ENCODE assay signal across 8 mouse cellular contexts in genomic region chrX:151520127-151520457, GRCm38 (mm10). TPM values are rescaled to one million over a fixed set of nuclear protein-coding genes. Genes with fewer than 3 reads are reported as not detected.
DNase-seq lines count a peak whose midpoint lies in the region; ATAC-seq and TF ChIP-seq lines count a peak whose summit lies in the region.

No protein-coding gene starts in this region.

- peak overlapping the region; percentile 69; the same call in 1 of the 2 replicates for H3K9ac ChIP-seq in heart, embryonic 11.5 days (ENCODE audit: low read depth, low read length)
- H3K9ac ChIP-seq in forebrain, embryonic 14.5 days (ENCODE audit: low read length) = peak overlapping the region; percentile 55
- H3K9ac ChIP-seq in liver, embryonic 16.5 days (ENCODE audit: low read depth, low read length) = peak overlapping the region; percentile 63

- H3K36me3 ChIP-seq in heart, embryonic 11.5 days (ENCODE audit: control insufficient read depth, insufficient read depth, low read length) = no peaks in the 10 kb centered on the region
- peaks cover 5% of the 10 kb centered on the region; the same call in 1 of the 2 replicates for H3K36me3 ChIP-seq in E14TG2a.4 (ENCODE audit: insufficient read depth, low read length)
- H3K36me3 ChIP-seq in forebrain, embryonic 14.5 days (ENCODE audit: control insufficient read depth, insufficient read depth, low read length) = no peaks in the 10 kb centered on the region
- H3K36me3 ChIP-seq in liver, embryonic 16.5 days (ENCODE audit: control insufficient read depth, insufficient read depth) = no peaks in the 10 kb centered on the region; the same call in 1 of the 2 replicates

- H3K27ac ChIP-seq in heart, embryonic 11.5 days (ENCODE audit: low read depth, low read length) = peak overlapping the region; percentile 97
- H3K27ac ChIP-seq in forebrain, embryonic 14.5 days (ENCODE audit: low read depth, low read length) = peak overlapping the region; percentile 97
- peak overlapping the region; percentile 95 for H3K27ac ChIP-seq in liver, embryonic 16.5 days (ENCODE audit: low read length)

- TF ChIP-seq CTCF in E14TG2a.4 (conservative IDR thresholded peaks at IDR 0.05; ENCODE audit: low read length) = no peak

- DNase-seq in heart, postnatal 10 days = no peak
- DNase-seq in forebrain, embryonic 14.5 days (ENCODE audit: low spot score) = no peak
- DNase-seq in ovary, adult 18-20 months (ENCODE audit: low spot score) = no peak
- no peak for DNase-seq in T-cell, adult 2 months (ENCODE audit: low spot score)
- DNase-seq in frontal cortex, adult 2 months (ENCODE audit: extremely low spot score in 1 of 2, low spot score in 1 of 2) = no peak

- no peaks in the 10 kb centered on the region for H3K4me1 ChIP-seq in heart, embryonic 11.5 days (ENCODE audit: control insufficient read depth, insufficient read depth, low read length)
- H3K4me1 ChIP-seq in E14TG2a.4 (replicated peaks; ENCODE audit: low read depth, low read length) = 0 out of 2 replicates have a peak, but pooled peaks cover 10% of the 10 kb centered on the region
- H3K4me1 ChIP-seq in forebrain, embryonic 14.5 days (ENCODE audit: control insufficient read depth, insufficient read depth, low read length) = no peaks in the 10 kb centered on the region
- peaks cover 5% of the 10 kb centered on the region for H3K4me1 ChIP-seq in liver, embryonic 16.5 days (ENCODE audit: control insufficient read depth, low read depth, low read length)

- no peak for ATAC-seq in heart, embryonic 11.5 days (replicated peaks; ENCODE audit: insufficient number of reproducible peaks, low FRiP score, low TSS enrichment)
- ATAC-seq in forebrain, embryonic 14.5 days = no peak
- ATAC-seq in liver, embryonic 16.5 days (ENCODE audit: low read depth) = no peak

- H3K4me2 ChIP-seq in heart, embryonic 11.5 days = peak overlapping the region; percentile 54
- peak overlapping the region; percentile 37 for H3K4me2 ChIP-seq in forebrain, embryonic 14.5 days (ENCODE audit: low read length)
- peak overlapping the region; percentile 48 for H3K4me2 ChIP-seq in liver, embryonic 16.5 days (ENCODE audit: low read depth, low read length)

- no peaks in the 10 kb centered on the region for H3K27me3 ChIP-seq in heart, embryonic 11.5 days (ENCODE audit: control insufficient read depth, insufficient read depth, low read length)
- H3K27me3 ChIP-seq in E14TG2a.4 (ENCODE audit: insufficient read depth, low read length) = no peaks in the 10 kb centered on the region
- H3K27me3 ChIP-seq in forebrain, embryonic 14.5 days (replicated peaks; ENCODE audit: control insufficient read depth, insufficient read depth, low read length) = no peaks in the 10 kb centered on the region
- no peaks in the 10 kb centered on the region for H3K27me3 ChIP-seq in liver, embryonic 16.5 days (ENCODE audit: control insufficient read depth, insufficient read depth, low read depth, low read length)

- intact Hi-C loops in heart, postnatal 10 days (cut with DNase I) = loop anchor here (5.0 to 10.0 kb wide), 3 partner anchors 178 to 495 kb away; partner anchors contain the start of genes Fam120c, Huwe1, Ribc1 and Smc1a

- H3K4me3 ChIP-seq in heart, embryonic 11.5 days (ENCODE audit: low read depth, low read length) = peak overlapping the region; percentile 63
- peak overlapping the region; percentile 82 for H3K4me3 ChIP-seq in E14TG2a.4 (replicated peaks; ENCODE audit: low read length)
- H3K4me3 ChIP-seq in forebrain, embryonic 14.5 days (ENCODE audit: low read depth, low read length) = peak overlapping the region; percentile 49
- H3K4me3 ChIP-seq in liver, embryonic 16.5 days (ENCODE audit: low read depth, low read length) = peak overlapping the region; percentile 70

- 16% methylated on average over 17 of the region's 17 CpGs for WGBS in heart, embryonic 11.5 days (ENCODE audit: insufficient replicate concordance)
- WGBS in forebrain, embryonic 14.5 days = 41% methylated on average over 17 of the region's 17 CpGs
- 25% methylated on average over 17 of the region's 17 CpGs for WGBS in liver, embryonic 16.5 days (ENCODE audit: insufficient replicate concordance)

- H3K9me3 ChIP-seq in heart, embryonic 11.5 days (replicated peaks; ENCODE audit: control insufficient read depth, low read length) = no peaks in the 10 kb centered on the region
- no peaks in the 10 kb centered on the region for H3K9me3 ChIP-seq in E14TG2a.4 (ENCODE audit: low read length)
- H3K9me3 ChIP-seq in forebrain, embryonic 14.5 days (replicated peaks; ENCODE audit: control insufficient read depth, low read length) = no peaks in the 10 kb centered on the region
- H3K9me3 ChIP-seq in liver, embryonic 16.5 days (replicated peaks; ENCODE audit: control insufficient read depth, low read length) = no peaks in the 10 kb centered on the region

RNA-seq across cellular contexts. Expression of gene Phf8, which starts 0.4 kb away (rescaled TPM):
- polyA plus RNA-seq in heart, embryonic 11.5 days (2014; fragmentation: Nextera tagmentation; extraction: Ambion mirVana) = 13.3 and 16.3 TPM in 2 replicates
- 10 to 100 TPM; 17.7 to 23.2 TPM for total RNA-seq in heart, postnatal 10 days (2021)
- 20.2 and 20.9 TPM in 2 replicates for polyA plus RNA-seq in forebrain, embryonic 14.5 days (2014; fragmentation: Nextera tagmentation; extraction: Ambion mirVana)
- 6.5 and 7.9 TPM in 2 replicates for polyA plus RNA-seq in liver, embryonic 16.5 days (2015; fragmentation: Nextera tagmentation; extraction: Ambion mirVana)
- polyA plus RNA-seq in frontal cortex, adult 2 months (2012; rRNA removed) = 20.2 and 21.3 TPM in 2 replicates
